Mouse (Mus musculus) liver, embryonic 14.5 days (tissue): ENCODE data around the gene A930017K11Rik.

Source experiments
- CTCF ChIP-seq: IDR thresholded peaks from 2 replicates; pipeline ENCODE4 v1.5.1; 2016; ENCODE audit warnings: antibody characterized with exemption, low read depth, control low read depth
- EP300 ChIP-seq: IDR thresholded peaks from 2 replicates; pipeline ENCODE4 v1.6.1; 2016; ENCODE audit warnings: antibody characterized with exemption, low read depth

DNA sequence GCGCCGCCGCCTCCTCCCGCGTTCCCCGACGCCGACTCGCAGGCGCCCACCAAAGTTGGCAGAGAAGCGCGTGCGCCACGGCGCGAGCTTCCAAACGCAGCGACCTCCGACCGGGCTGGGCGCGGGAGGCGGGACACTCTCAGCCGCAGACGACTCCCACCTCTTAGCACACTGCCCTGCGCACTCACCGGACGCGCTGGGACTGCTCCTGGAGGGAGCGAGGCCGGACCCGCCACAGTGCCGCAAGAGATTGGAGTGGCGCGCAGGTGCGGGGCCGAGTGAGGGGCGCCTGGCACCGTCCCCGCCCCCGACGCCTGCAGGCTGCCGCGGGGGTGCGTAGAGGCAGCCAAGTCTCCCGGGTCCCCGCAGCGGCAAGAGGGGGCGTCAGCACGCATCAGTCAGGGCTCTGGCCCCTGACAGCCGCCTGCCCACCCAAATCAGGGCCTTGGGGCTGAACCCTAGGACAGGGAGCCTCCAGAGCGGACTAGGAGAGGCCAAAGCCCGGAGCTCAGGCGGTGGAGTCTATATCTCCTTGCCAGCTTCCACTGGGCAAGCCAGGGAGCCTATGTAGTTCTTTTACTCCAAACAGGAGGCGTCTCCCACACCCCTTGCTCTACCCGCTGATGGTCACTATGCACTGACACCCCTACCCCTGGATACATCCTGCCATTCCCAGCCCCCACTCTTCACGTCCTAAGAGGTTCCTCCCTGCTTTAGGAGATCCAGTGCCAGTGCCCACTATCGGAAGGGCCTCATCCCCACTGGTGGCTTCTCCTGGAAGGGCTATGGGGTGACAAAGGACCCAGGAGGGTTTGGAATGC is at the start of gene A930017K11Rik:
- TF ChIP-seq CTCF (no peak), EP300 (no peak)
